Mouse (Mus musculus) c-Kit-positive CD71-negative TER-119-negative erythroid progenitor cells, embryonic 14.5 days (primary cell): ENCODE results near the gene Fam198b.

ENCODE experiments used
- DNase-seq: peaks from one replicate; pipeline ENCODE4 v3.0.0-alpha.2; 2013; ENCODE audit warnings: low read depth

Fam198b gene

DNA sequence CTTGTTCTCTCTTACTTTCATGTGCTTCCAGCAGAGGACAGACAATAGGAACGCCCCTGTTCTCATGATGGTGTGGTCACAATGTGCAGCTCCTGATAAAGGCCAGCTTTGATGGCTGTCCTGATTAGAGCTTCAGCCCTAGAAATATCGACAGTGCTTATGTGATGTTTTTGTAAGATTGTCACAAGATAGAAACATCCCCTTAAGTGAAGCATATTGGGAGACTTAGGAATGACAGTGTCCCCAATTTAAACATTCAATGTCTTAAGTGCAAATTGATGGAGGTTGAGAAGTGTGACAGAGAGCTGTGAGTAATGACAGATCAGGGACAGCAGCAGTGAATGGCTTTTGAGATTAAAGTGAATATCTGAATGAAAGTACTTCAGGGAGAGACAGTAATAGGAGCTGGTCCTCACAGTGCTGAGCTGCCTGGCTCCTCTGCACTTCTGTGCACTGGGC, 99.7 kb downstream of the Fam198b start:
- no peak for DNase-seq

GRCm38 (mm10) chr3:79984542-79984941, 100.2 kb downstream of the Fam198b start:
- no peak for DNase-seq

GRCm38 (mm10) chr3:79989250-79989649, 104.9 kb downstream of the Fam198b start:
- DNase-seq = no peak

- no peak for DNase-seq
Measured at GRCm38 (mm10) chr3:79989911-79990310, 105.6 kb downstream of the Fam198b start.

DNA sequence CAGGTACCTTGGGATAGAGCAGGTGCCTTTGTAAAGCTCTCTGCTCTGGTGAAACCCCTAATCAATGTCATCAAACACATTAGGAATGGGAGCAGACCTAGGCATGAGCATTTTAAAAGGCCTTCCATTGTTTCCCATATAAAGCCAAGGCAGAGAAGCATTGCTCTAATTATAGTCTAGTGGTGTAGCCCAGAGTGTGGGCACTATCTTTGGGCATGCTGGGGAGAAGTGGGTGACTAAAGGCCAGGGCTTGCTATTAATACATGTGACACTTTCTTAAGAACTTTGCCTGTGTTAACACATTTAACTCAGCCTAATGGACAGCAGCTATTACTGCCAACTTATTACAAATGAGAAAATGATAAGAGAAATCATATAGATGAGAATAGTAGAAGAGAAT, 106.1 kb downstream of the Fam198b start:
- no peak for DNase-seq

DNA sequence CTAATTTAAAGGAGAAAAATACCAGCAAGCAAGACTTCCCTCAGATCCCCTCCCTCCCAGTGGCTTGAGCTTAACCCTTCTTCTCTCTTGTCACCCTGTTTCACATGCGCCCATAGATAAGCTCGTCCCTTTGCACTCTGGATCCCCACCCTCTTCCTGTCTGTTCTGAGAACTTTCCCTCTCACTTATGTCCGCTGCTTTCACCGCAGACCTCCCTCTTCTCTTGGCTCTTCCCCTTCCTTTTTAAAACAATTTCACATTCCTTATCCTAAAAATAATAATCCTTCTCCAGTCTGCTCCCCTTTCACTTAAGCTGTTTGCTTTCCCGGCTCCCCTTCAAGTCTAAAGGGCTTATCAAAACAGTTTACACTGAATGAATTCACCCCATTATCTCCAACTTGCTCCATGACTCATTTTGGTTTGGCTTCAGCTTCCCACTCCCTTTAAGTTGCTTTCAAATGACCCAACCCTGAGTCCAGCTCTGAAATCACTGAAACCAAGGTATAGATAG, 109.8 kb downstream of the Fam198b start:
- no peak for DNase-seq

DNA sequence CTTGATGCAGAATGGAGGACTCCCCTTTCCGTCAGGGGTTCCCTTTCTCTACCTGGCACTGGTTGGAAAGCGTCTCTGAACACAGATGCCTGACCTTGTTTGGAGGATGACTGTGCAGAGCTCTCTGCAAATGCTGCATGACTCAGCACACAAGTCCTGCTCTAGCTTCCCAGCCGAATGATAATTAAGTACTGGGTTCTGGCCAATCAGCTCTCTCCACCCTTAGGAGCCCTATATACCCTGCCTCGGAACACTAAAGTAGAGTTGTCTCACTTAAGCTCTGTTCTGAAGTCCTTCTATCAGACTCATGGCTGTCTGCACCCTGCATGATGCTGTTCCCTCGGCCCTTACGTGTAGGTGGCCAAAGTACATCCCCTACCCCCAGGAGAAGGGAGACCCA, 111.4 kb downstream of the Fam198b start:
- DNase-seq = no peak
